ENCODE assay signal across 8 mouse cellular contexts in the genomic region with DNA sequence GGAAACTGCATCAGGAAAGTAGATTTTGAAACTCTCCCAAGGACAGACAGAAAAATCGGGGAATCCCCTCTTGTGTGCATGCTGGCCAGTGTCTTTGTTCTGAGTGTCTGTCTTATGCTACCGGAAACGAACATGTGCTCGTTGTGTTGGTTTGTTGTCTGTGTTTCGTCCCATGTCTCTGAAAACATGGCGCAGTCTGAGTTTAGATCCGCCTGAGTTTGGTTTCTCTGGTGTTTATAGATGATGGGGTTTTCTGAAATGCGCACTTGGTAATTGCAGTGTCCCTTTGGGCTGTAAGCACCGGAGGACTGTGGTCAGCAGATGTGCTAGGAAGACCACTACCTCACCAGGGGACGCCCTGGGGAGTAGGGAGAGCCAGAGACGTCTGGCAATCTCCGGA. TPM values are rescaled to one million over a fixed set of nuclear protein-coding genes. Genes with fewer than 3 reads are reported as not detected.
DNase-seq lines count a peak whose midpoint lies in the region; ATAC-seq lines count a peak whose summit lies in the region.

No protein-coding gene starts in this region.

- WGBS in embryonic facial prominence, embryonic 10.5 days = 10% methylated on average over 12 of the region's 12 CpGs
- 13% methylated on average over 12 of the region's 12 CpGs for WGBS in hindbrain, embryonic 10.5 days
- WGBS in liver, embryonic 15.5 days (ENCODE audit: insufficient replicate concordance) = 8% methylated on average over 12 of the region's 12 CpGs

- no peaks in the 10 kb centered on the region for H3K36me3 ChIP-seq in embryonic facial prominence, embryonic 10.5 days (replicated peaks)
- H3K36me3 ChIP-seq in hindbrain, embryonic 10.5 days = no peaks in the 10 kb centered on the region
- H3K36me3 ChIP-seq in liver, embryonic 15.5 days (replicated peaks) = no peaks in the 10 kb centered on the region
- no peaks in the 10 kb centered on the region for H3K36me3 ChIP-seq in splenic B cell, adult 2 months (ENCODE audit: control insufficient read depth, insufficient read depth, low read length, poor library complexity, severe bottlenecking)

- ATAC-seq in liver, embryonic 15.5 days (ENCODE audit: insufficient read depth) = no peak
- ATAC-seq in granulocyte monocyte progenitor cell, adult 5-6 weeks (replicated peaks; ENCODE audit: poor library complexity, severe bottlenecking) = no peak

- DNase-seq in ovary, postnatal 36 days (ENCODE audit: low spot score) = peak; percentile 14
- DNase-seq in ovary, postnatal 10 days (ENCODE audit: low spot score) = no peak
- DNase-seq in embryonic facial prominence, embryonic 10.5 days (ENCODE audit: low spot score) = peak; percentile 44
- peak; percentile 41 for DNase-seq in hindbrain, embryonic 10.5 days (ENCODE audit: low spot score)
- DNase-seq in splenic B cell, adult 2 months (ENCODE audit: low read depth, low spot score) = peak; percentile 25
- DNase-seq in frontal cortex, postnatal 14 days (ENCODE audit: low spot score in 2 of 2) = no peak

- H3K27me3 ChIP-seq in embryonic facial prominence, embryonic 10.5 days (replicated peaks; ENCODE audit: low read depth, poor library complexity, severe bottlenecking) = no peaks in the 10 kb centered on the region
- no peaks in the 10 kb centered on the region for H3K27me3 ChIP-seq in hindbrain, embryonic 10.5 days (ENCODE audit: insufficient read depth, poor library complexity, severe bottlenecking)
- H3K27me3 ChIP-seq in liver, embryonic 15.5 days = no peaks in the 10 kb centered on the region
- H3K27me3 ChIP-seq in splenic B cell, adult 2 months (ENCODE audit: control insufficient read depth, insufficient read depth, low read length, poor library complexity, severe bottlenecking) = no peaks in the 10 kb centered on the region

- peak overlapping the region; percentile 59 for H3K4me2 ChIP-seq in liver, embryonic 15.5 days

- H3K9ac ChIP-seq in liver, embryonic 15.5 days = no peak overlapping the region

- no peaks in the 10 kb centered on the region for H3K4me1 ChIP-seq in embryonic facial prominence, embryonic 10.5 days
- H3K4me1 ChIP-seq in hindbrain, embryonic 10.5 days (replicated peaks) = 0 out of 2 replicates have a peak, but pooled peaks cover 3% of the 10 kb centered on the region
- H3K4me1 ChIP-seq in liver, embryonic 15.5 days (replicated peaks) = no peaks in the 10 kb centered on the region

- H3K27ac ChIP-seq in embryonic facial prominence, embryonic 10.5 days (replicated peaks) = peak overlapping the region; percentile 79
- H3K27ac ChIP-seq in hindbrain, embryonic 10.5 days = peak overlapping the region; percentile 80
- no peak overlapping the region for H3K27ac ChIP-seq in liver, embryonic 15.5 days (replicated peaks)

- no peaks in the 10 kb centered on the region for H3K9me3 ChIP-seq in embryonic facial prominence, embryonic 10.5 days
- no peaks in the 10 kb centered on the region for H3K9me3 ChIP-seq in hindbrain, embryonic 10.5 days
- no peaks in the 10 kb centered on the region for H3K9me3 ChIP-seq in liver, embryonic 15.5 days (replicated peaks)

- peak overlapping the region; percentile 53 for H3K4me3 ChIP-seq in embryonic facial prominence, embryonic 10.5 days
- peak overlapping the region; percentile 46 for H3K4me3 ChIP-seq in hindbrain, embryonic 10.5 days
- H3K4me3 ChIP-seq in liver, embryonic 15.5 days (replicated peaks) = peak overlapping the region; percentile 46

RNA-seq across cellular contexts. Expression of gene Ms4a5, which starts 9.3 kb away (rescaled TPM):
- not detected in 2 replicates for polyA plus RNA-seq in embryonic facial prominence, embryonic 10.5 days (2016; fragmentation: Nextera tagmentation; extraction: Ambion mirVana)
- polyA plus RNA-seq in hindbrain, embryonic 10.5 days (2016; fragmentation: Nextera tagmentation; extraction: Ambion mirVana) = not detected in 2 replicates
- polyA plus RNA-seq in liver, embryonic 15.5 days (2015; fragmentation: Nextera tagmentation; extraction: Ambion mirVana) = not detected in 2 replicates
- not detected in 2 replicates for total RNA-seq in granulocyte monocyte progenitor cell, adult 5-6 weeks (2014; fragmentation: Nextera tagmentation)
- total RNA-seq in granulocyte monocyte progenitor cell, adult 5-6 weeks (2017) = not detected in 2 replicates

RNA-seq across cellular contexts. Expression of gene Ms4a14, which starts 21.3 kb away (rescaled TPM):
- polyA plus RNA-seq in embryonic facial prominence, embryonic 10.5 days (2016; fragmentation: Nextera tagmentation; extraction: Ambion mirVana) = not detected in 2 replicates
- polyA plus RNA-seq in hindbrain, embryonic 10.5 days (2016; fragmentation: Nextera tagmentation; extraction: Ambion mirVana) = 0.08 TPM in 1 of 2 replicates, not detected in the other
- polyA plus RNA-seq in liver, embryonic 15.5 days (2015; fragmentation: Nextera tagmentation; extraction: Ambion mirVana) = not detected in 2 replicates
- not detected in 2 replicates for total RNA-seq in granulocyte monocyte progenitor cell, adult 5-6 weeks (2014; fragmentation: Nextera tagmentation)
- total RNA-seq in granulocyte monocyte progenitor cell, adult 5-6 weeks (2017) = not detected in 2 replicates

RNA-seq across cellular contexts. Expression of gene Ms4a1, which starts 26.9 kb away (rescaled TPM):
- polyA plus RNA-seq in embryonic facial prominence, embryonic 10.5 days (2016; fragmentation: Nextera tagmentation; extraction: Ambion mirVana) = not detected in 2 replicates
- polyA plus RNA-seq in hindbrain, embryonic 10.5 days (2016; fragmentation: Nextera tagmentation; extraction: Ambion mirVana) = not detected in 2 replicates
- polyA plus RNA-seq in liver, embryonic 15.5 days (2015; fragmentation: Nextera tagmentation; extraction: Ambion mirVana) = not detected in 2 replicates
- not detected in 2 replicates for total RNA-seq in granulocyte monocyte progenitor cell, adult 5-6 weeks (2014; fragmentation: Nextera tagmentation)
- total RNA-seq in granulocyte monocyte progenitor cell, adult 5-6 weeks (2017) = not detected in 2 replicates

RNA-seq across cellular contexts. Expression of gene Ms4a7, which starts 43.0 kb away (rescaled TPM):
- polyA plus RNA-seq in embryonic facial prominence, embryonic 10.5 days (2016; fragmentation: Nextera tagmentation; extraction: Ambion mirVana) = 0.55 TPM in 1 of 2 replicates, not detected in the other
- 0.59 TPM in 1 of 2 replicates, not detected in the other for polyA plus RNA-seq in hindbrain, embryonic 10.5 days (2016; fragmentation: Nextera tagmentation; extraction: Ambion mirVana)
- polyA plus RNA-seq in liver, embryonic 15.5 days (2015; fragmentation: Nextera tagmentation; extraction: Ambion mirVana) = 1.4 and 1.7 TPM in 2 replicates
- not detected in 2 replicates for total RNA-seq in granulocyte monocyte progenitor cell, adult 5-6 weeks (2014; fragmentation: Nextera tagmentation)
- not detected in 2 replicates for total RNA-seq in granulocyte monocyte progenitor cell, adult 5-6 weeks (2017)

Comparison
In these comparisons a context has a peak if more than half of its experiments do, and no peak if none do; other contexts are left out.
1. DNase-seq: peak in ovary, postnatal 36 days (single experiment), embryonic facial prominence, embryonic 10.5 days (single experiment), hindbrain, embryonic 10.5 days (single experiment) and splenic B cell, adult 2 months (single experiment); none in ovary, postnatal 10 days (single experiment) and frontal cortex, postnatal 14 days (0 of 2).
2. Peak in every context shown above with its lines, with median percentiles within 50 percentile points of each other: H3K4me3 ChIP-seq.